Mouse (Mus musculus) left cerebral cortex, adult 2 months (tissue): ENCODE data around the gene Rnf31. TPM values are rescaled to one million over a fixed set of nuclear protein-coding genes. Genes with fewer than 3 reads are reported as not detected.

ENCODE experiments used
- DNase-seq, 2 experiments: peaks; one replicate each; pipeline ENCODE4 v3.0.0; 2021 to 2022; ENCODE audit warnings: low spot score in 2 of 2, mixed read lengths in 1 of 2; ENCODE audit errors: extremely low spot score in 1 of 2
- H3K27ac ChIP-seq: fragments of 200-600 bp; 2 replicates; pipeline ENCODE4 v1.8.1; 2022
- H3K4me3 ChIP-seq: fragments of 200-600 bp; 2 replicates; pipeline ENCODE4 v1.8.1; 2022
- CTCF ChIP-seq: fragments of 200-600 bp; IDR thresholded peaks from 2 replicates; pipeline ENCODE4 v1.8.1; 2022; ENCODE audit warnings: antibody characterized with exemption, mild to moderate bottlenecking, moderate library complexity
- intact Hi-C: fragments of 180-260 bp; cut with DNase I; formaldehyde crosslinking; loops from one replicate; pipeline ENCODE4 v1.15.1; 2025
- total RNA-seq, 2 experiments: library from RNA; stranded (reverse); gene quantifications; 2 replicates each; pipeline ENCODE4 v1.2.3; 2021

The Rnf31 gene
- total RNA-seq, 2 experiments from 2014 or later: 40.9 to 43.4 TPM

DNA sequence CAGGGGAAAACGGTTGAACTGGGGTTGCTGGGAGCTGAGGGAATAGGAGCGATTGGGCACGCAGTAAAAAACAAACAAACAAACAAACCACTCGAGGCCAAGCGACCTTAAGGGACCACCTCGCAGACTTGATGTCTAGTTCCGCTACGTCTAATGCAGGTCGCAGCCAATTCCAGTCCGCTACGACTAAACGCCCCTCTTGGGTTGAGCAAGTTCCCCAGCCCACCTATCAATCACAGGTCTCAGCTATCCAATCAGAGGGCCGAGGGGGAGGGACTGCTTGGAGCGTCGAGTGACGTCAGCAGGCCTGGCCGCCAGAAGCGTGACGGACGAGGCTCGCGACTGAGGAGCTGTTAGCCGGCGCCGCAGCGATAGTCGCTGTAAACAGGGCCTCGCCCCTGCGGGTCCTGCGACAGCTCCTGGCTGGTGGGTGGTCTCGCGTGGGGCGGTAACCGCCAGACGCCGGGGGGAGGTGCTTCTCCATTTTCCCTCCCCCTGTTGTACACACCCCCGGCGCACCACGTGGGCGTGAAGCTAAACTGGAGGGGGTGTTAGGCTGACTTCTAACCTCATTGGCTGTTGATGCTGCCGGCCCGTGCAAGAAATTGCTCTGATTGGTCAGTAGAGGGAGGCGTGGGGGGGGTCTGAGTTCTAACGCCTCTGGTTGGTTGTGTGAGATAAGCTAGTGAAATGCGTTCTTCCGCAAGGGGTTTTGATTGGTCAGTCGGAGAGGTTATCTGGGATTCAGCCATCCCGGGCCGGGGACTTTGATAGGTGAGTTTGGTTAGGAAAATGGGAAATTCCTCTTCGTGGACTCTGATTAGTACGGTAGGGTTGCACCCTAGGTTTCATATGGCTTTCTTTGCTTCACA is 31.1 kb upstream of the Rnf31 start, which contains the start of gene A730061H03Rik:
TSS of gene A730061H03Rik (minus strand) at position 205 of the 872 bp plus-strand sequence.
- TF ChIP-seq CTCF: peak; percentile 9
- intact Hi-C loops: loop anchor here (1.0 kb wide), 1 partner anchor 31 kb away; the partner anchor contains the start of genes Psme2 and Rnf31
- H3K27ac ChIP-seq: peak within 1 kb of the TSS; percentile 97
- H3K4me3 ChIP-seq: peak within 1 kb of the TSS; percentile 59
- DNase-seq: peak; percentile 97

DNA sequence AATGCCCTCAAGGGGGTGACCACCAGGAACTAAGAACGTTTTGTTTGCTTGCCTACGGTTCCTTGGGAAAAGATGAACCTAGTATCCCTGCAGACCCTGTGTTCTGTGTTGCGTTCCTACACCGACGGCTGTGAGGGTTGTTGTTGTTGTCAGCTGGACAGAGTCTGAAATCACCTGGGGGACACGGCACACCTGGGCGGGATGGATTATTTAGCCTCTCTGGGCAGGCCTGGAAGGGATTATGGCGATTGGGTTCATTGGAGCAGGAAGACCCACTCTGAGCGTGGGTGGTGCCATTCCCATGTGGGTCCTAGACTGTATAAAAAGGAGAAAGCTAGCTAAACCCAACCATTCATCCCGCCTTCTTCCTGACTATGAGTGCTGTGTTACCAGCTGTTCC is 29.6 kb upstream of the Rnf31 start:
- H3K27ac ChIP-seq: no peak overlapping the region
- intact Hi-C loops: no loop called here
- TF ChIP-seq CTCF: no peak
- DNase-seq: no peak
- H3K4me3 ChIP-seq: no peak overlapping the region

DNA sequence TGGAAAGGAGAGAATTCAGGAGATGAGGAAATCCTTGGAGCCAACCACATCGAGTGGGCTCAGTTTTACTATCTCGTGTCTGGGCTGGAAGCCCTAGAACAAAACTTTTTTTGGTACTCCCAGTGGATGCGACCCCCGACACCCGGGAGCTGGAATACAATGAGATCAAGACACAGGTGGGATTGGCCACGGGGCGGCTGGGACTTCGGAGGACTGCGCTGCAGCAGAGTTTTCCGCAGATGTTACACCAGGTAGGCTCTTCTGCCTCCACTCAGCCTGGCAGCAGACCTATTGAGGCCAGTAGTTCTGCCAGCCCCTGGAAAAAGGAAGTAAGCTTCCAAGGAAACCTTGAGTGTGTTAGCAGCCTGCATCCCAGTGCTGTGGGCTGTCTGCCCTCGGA is 28.3 kb upstream of the Rnf31 start:
- Histone ChIP-seq H3K27ac (no peak overlapping the region), H3K4me3 (no peak overlapping the region)
- intact Hi-C loops: no loop called here
- TF ChIP-seq CTCF: no peak
- no peak for DNase-seq

DNA sequence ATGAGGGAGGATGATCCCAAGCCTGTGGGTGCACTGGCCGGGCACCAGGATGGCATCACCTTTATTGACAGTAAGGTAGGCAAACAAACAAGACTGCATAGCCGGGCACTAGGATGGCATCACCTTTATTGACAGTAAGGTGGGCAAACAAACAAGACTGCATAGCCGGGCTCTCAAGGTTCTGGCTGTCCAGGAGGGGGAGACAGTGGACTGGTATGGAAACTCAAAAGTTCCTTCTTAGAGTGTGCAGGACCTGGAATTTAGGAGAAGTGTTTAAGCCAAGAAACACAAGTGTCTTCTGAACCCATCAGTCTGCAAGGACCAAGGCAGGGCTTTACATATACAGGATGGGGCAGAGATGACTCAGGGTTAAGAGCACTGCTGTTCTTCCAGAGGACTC is 25.8 kb upstream of the Rnf31 start:
- Histone ChIP-seq H3K4me3 (no peak overlapping the region), H3K27ac (no peak overlapping the region)
- TF ChIP-seq CTCF: no peak; the same call in none of the 2 replicates
- no peak for DNase-seq
- intact Hi-C loops: no loop called here

DNA sequence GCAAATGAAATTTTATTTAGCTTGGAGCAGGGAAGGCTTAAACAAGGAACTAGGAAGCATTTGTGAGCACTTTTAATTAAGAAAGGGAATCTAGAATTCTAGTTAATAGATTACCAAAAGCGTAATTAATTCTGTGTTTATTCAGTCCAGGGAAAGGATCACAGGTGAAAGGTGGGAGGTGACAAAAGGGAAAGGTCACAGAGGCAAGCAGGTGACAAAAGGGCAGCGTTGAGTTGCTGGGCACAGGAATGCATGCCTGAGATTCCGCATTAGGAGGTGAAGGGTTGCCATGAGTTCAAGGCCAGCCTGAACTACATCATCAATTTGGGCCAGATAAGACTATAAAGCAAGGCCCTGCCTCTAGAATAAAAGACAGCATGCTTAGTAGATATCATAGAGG is 24.0 kb upstream of the Rnf31 start:
- Histone ChIP-seq H3K27ac (no peak overlapping the region), H3K4me3 (no peak overlapping the region)
- TF ChIP-seq CTCF: no peak
- intact Hi-C loops: no loop called here
- DNase-seq: no peak

DNA sequence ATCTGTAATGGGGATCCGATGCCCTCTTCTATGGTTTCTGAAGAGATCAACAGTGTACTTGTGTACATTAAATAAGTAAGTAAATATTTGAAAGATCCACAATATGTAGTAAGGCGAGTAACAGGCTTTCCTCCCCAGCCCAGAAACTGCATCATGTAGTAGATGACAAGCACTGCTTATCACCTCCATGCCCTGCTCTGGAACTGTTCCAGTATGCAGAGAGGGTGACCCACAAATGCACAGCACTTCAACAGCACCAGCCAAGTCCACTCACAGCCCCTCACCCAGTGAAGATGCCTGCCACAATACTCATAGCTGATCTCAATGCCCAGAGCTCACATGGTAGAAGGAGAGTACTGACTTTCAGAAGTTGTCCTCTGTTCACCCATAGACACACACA is 20.9 kb upstream of the Rnf31 start:
- no peak overlapping the region for H3K4me3 ChIP-seq

DNA sequence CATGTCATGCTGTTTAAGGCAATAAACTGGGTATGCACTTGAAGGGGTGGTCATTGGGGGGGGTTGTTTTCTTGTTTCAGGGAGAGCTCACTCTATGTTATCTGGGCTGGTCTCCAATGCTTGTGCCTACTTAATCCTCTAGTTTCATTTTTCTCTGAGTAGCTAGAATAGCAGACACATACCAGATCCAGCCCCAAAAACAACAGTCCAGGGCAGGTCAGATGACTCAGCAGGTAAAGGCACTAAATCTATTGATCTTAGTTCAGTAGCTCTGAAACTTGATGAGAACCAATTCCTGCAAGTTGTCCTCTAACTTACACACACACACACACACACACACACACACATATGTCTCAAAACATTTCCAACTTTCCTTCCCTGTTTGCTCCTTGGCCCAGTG is 19.7 kb upstream of the Rnf31 start:
- no peak for TF ChIP-seq CTCF

More for the DNA sequence above, 20.9 kb upstream of the Rnf31 start:
- no peak for DNase-seq
- no peak overlapping the region for H3K27ac ChIP-seq
- intact Hi-C loops: no loop called here
- TF ChIP-seq CTCF: no peak

DNA sequence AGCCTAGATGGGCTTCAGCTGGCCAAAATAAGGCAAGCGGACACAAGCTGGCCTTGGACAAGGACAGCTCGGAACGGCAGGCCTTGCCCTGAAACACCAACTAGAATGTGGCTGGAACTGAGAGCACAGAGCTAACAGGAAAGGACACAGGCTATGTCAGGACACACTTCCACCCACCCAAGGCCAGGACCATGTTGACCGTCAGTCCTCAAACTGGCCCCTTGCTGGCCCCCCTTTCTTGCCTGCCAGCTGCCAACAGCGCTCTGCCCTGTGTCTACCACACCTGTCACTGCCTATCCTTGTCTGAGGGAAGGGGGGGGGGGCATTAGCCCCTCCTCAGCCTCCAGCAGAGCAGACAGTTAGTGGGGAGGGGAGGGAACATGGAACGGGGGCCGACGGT is 16.2 kb upstream of the Rnf31 start, which contains the start of gene Fitm1:
TSS of gene Fitm1 (plus strand) at position 316 of the 400 bp plus-strand sequence.
- TF ChIP-seq CTCF: no peak
- DNase-seq: no peak
- no peak within 1 kb of the TSS for H3K4me3 ChIP-seq
- no peak within 1 kb of the TSS for H3K27ac ChIP-seq
- intact Hi-C loops: no loop called here

More for the DNA sequence above, 19.7 kb upstream of the Rnf31 start:
- Histone ChIP-seq H3K4me3 (no peak overlapping the region), H3K27ac (no peak overlapping the region)
- intact Hi-C loops: no loop called here
- no peak for DNase-seq

DNA sequence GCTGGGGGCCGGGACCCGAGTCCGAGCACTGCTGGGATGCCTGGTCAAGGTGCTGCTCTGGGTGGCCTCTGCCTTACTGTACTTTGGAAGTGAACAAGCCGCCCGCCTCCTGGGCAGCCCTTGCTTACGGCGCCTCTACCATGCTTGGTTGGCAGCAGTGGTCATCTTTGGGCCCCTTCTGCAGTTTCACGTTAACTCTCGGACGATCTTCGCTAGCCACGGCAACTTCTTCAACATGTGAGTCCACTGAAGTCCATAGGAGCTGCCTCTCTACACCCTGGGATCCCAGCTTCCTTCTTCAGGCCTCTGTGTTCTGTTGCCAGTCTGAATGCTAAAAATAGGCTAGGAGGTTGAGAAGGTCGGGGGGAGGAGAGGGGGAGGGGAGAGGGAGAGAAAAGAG is 15.8 kb upstream of the Rnf31 start:
- intact Hi-C loops: no loop called here
- TF ChIP-seq CTCF: no peak
- Histone ChIP-seq H3K4me3 (no peak overlapping the region), H3K27ac (no peak overlapping the region)
- no peak for DNase-seq

DNA sequence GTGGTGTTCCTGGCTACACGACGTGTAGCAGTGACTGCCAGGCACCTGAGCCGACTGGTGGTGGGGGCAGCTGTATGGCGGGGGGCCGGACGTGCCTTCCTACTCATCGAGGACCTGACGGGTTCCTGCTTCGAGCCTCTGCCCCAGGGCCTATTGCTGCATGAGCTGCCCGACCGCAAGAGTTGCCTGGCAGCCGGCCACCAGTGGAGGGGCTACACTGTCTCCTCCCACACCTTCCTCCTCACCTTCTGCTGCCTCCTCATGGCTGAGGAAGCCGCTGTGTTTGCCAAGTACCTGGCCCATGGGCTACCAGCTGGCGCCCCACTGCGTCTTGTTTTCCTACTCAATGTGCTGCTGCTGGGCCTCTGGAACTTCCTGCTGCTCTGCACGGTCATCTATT is 15.1 kb upstream of the Rnf31 start:
- intact Hi-C loops: no loop called here
- no peak overlapping the region for H3K27ac ChIP-seq
- peak in 1 of 2 experiments; percentile 28 for DNase-seq
- no peak for TF ChIP-seq CTCF
- no peak overlapping the region for H3K4me3 ChIP-seq

DNA sequence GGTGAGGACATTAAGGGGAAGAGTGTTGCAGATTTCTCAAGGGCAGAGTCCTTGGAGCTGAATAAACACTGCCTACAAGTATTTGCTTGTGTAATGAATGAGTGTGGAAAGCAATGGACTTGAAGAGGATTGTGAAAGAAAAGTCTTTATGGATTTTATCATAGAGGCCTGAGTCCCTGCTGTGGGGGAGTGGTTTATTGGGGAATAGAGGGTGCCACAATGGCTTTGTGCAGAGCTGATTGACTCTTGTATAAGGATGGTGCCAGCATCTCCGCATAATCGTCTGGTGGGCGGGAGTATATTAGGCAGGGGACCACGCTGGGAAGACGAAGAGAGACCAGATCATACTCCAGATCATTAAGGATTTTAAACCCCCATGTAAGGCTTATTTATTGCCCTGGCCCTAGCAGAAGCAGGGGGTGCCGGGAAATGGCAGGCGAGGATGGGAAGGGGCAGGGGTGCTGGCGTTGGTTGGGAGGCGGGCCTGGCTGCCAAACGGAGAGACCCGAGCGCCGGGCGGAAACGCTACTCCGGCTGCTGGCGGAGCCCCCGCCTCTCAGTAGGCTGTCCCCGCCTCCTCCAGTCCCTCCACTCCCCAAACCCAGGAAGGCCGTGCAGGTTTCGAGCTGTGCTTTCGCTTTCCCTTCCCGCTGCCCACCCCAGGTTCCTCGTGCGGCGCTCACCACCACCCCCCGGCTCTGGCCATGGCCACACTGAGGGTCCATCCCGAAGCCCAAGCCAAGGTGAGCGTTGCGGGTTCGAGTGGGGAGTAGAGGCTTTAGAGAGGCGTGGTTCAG is 13.4 kb upstream of the Rnf31 start, which contains the start of gene Psme1:
TSS of gene Psme1 (plus strand) at position 253 of the 797 bp plus-strand sequence.
- intact Hi-C loops: no loop called here
- peak within 1 kb of the TSS; percentile 89 for H3K27ac ChIP-seq
- peak; percentile 65 to 71 for DNase-seq
- H3K4me3 ChIP-seq: peak within 1 kb of the TSS; percentile 70
- TF ChIP-seq CTCF: no peak
